Mouse (Mus musculus): ENCODE data around the gene Gm20388. TPM values are rescaled to one million over a fixed set of nuclear protein-coding genes. Genes with fewer than 3 reads are reported as not detected.

Gm20388 gene
- polyA plus RNA-seq, 1 experiment from 2014 or later: not detected

DNA sequence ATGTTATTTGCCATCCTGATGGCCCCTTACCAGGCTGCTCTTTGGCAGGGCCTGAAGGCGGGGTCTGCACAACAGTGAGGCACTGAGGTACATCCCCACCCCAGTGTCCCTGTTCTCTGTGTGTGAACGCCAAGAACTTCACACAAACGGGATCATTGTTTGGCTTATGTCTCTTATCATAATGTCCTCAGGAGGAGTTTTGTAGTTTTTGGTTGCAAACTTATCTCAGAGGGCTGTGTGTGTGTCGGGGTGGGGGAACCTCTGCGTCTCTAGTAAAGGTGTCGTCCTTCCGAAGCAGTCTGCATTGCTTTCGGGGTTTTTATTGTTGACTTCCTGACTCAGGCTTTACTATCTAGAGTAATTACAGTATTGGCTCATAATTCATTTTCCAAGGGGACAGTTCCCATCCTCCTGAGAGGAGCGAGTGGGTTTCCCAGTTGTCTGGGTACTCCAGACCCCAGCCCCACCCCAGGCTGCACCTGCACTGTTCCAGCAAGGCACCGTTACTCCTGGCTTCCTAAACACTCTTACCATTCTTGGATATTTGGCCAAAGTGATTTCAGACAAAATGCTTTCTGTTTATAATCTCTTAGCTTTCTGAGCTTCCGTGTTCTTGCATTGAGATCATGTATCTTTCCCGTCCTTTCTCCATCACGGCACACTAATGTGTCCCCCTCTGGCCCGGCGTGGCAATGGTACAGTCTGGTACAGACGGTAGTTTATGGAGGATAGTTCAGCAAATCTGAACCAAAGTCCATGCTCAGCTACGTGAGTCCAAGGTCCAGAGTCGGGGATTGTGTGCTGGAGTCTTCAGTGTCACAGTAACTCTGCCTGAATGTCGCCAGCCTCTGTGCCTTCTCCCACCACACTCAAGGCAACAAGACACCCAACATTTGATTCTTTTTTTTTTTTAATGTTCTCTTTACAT, 3909.3 kb downstream of the Gm20388 start:
- H3K36me3 ChIP-seq: 0 out of 2 replicates have a peak, but pooled peaks cover 5% of the 10 kb centered on the region
- no peak overlapping the region for H3K4me3 ChIP-seq
- H3K9me3 ChIP-seq (replicated peaks): no peaks in the 10 kb centered on the region
- H3K27me3 ChIP-seq: no peaks in the 10 kb centered on the region
- WGBS: 84% methylated on average over 19 of the region's 19 CpGs
- no peak overlapping the region for H3K4me2 ChIP-seq
- ATAC-seq (replicated peaks; ENCODE audit: insufficient number of reproducible peaks, insufficient read depth, low FRiP score, low read depth): no peak
- no peak overlapping the region for H3K27ac ChIP-seq
- H3K9ac ChIP-seq: no peak overlapping the region
- H3K4me1 ChIP-seq (replicated peaks): peaks cover 5% of the 10 kb centered on the region

DNA sequence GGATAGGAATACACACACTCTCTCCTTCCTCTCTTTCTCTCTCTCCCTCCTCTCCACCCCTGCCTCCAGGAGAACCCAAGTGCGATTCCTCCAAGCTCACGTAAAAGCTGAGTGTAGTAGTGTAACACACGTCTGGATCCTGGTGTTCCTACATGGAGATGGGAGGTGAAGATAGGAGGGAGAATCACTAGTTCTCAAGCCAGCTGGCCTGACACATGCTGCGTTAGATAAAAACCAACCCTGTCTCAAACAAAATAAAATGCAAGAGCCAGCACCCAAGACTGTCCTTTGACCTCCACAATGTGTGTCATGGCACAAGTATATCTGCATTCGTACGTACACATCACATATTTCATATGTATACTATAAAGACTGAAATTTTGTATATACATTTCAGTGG, 3910.1 kb downstream of the Gm20388 start:
- WGBS: 84% methylated on average over 6 of the region's 6 CpGs
- H3K36me3 ChIP-seq: 0 out of 2 replicates have a peak, but pooled peaks cover 5% of the 10 kb centered on the region

DNA sequence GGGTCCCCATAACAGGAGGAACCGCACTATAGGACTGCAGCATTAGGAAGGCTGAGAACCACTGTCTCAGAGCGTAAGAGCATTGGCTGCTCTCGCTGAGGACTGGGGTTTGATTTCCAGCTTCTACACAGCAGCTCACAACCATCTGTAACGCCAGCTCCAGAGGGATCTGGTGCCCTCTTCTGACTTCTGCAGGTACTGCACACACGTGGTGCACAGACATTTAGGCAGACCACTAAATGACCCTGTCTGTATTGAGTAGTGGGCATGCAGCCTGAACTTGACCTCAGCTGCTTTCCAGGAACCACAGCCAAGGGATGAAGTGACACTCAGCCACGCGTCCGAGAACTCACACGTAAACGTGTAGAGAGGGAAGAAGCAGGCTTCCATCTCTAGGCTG, 3912.5 kb downstream of the Gm20388 start:
- Histone ChIP-seq H3K27me3 (no peaks in the 10 kb centered on the region), H3K4me2 (no peak overlapping the region), H3K36me3 (peaks cover 20% of the 10 kb centered on the region), H3K27ac (no peak overlapping the region), H3K9me3 (replicated peaks) (no peaks in the 10 kb centered on the region), H3K9ac (no peak overlapping the region), H3K4me3 (no peak overlapping the region), H3K4me1 (replicated peaks) (no peaks in the 10 kb centered on the region)
- 92% methylated on average over 10 of the region's 10 CpGs for WGBS
- ATAC-seq (replicated peaks; ENCODE audit: insufficient number of reproducible peaks, insufficient read depth, low FRiP score, low read depth): no peak

More for the DNA sequence above, 3910.1 kb downstream of the Gm20388 start:
- peaks cover 3% of the 10 kb centered on the region for H3K4me1 ChIP-seq (replicated peaks)
- H3K9me3 ChIP-seq (replicated peaks): no peaks in the 10 kb centered on the region
- no peak overlapping the region for H3K4me2 ChIP-seq
- no peak for ATAC-seq (replicated peaks; ENCODE audit: insufficient number of reproducible peaks, insufficient read depth, low FRiP score, low read depth)
- H3K27me3 ChIP-seq: no peaks in the 10 kb centered on the region
- no peak overlapping the region for H3K9ac ChIP-seq
- no peak overlapping the region for H3K4me3 ChIP-seq
- H3K27ac ChIP-seq: no peak overlapping the region

- Histone ChIP-seq H3K4me3 (no peak overlapping the region), H3K36me3 (peaks cover 22% of the 10 kb centered on the region), H3K9me3 (replicated peaks) (no peaks in the 10 kb centered on the region), H3K27me3 (no peaks in the 10 kb centered on the region), H3K4me2 (no peak overlapping the region), H3K4me1 (replicated peaks) (no peaks in the 10 kb centered on the region), H3K27ac (no peak overlapping the region), H3K9ac (no peak overlapping the region)
- WGBS: 73% methylated on average over 18 of the region's 18 CpGs
- ATAC-seq (replicated peaks; ENCODE audit: insufficient number of reproducible peaks, insufficient read depth, low FRiP score, low read depth): no peak
Observed at GRCm38 (mm10) chr8:123823532-123824123, 3913.0 kb downstream of the Gm20388 start.

- H3K4me3 ChIP-seq: no peak overlapping the region
- H3K27ac ChIP-seq: no peak overlapping the region
- no peak overlapping the region for H3K4me2 ChIP-seq
- no peak for ATAC-seq (replicated peaks; ENCODE audit: insufficient number of reproducible peaks, insufficient read depth, low FRiP score, low read depth)
- H3K9me3 ChIP-seq (replicated peaks): no peaks in the 10 kb centered on the region
- H3K27me3 ChIP-seq: no peaks in the 10 kb centered on the region
- H3K9ac ChIP-seq: no peak overlapping the region
- WGBS: 59% methylated on average over 9 of the region's 9 CpGs
- H3K4me1 ChIP-seq (replicated peaks): no peaks in the 10 kb centered on the region
- H3K36me3 ChIP-seq: peaks cover 30% of the 10 kb centered on the region
Observed at GRCm38 (mm10) chr8:123826001-123826400, 3915.4 kb downstream of the Gm20388 start.

DNA sequence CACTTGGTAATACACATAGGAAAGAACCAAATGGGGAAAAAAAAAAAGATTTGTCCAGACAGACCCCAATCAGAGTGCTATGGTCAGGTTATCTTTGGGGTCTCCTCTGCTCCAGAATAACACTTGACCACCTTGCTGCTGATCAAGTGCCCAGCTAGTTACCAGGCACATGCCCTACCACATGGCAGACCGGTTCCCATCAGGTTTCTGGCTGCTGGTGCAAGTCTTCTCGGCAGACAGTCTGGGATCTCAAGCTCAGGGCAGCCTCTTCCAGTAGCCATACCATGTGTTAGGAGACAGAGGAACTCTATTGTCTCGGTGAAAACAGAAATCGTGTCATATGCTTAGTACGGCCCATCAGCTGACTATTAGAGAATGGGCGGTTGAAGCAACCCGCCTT, 3916.1 kb downstream of the Gm20388 start:
- H3K4me2 ChIP-seq: no peak overlapping the region
- no peak overlapping the region for H3K9ac ChIP-seq
- WGBS: 90% methylated on average over 7 of the region's 7 CpGs
- H3K27ac ChIP-seq: no peak overlapping the region
- no peaks in the 10 kb centered on the region for H3K9me3 ChIP-seq (replicated peaks)
- no peak overlapping the region for H3K4me3 ChIP-seq
- H3K4me1 ChIP-seq (replicated peaks): no peaks in the 10 kb centered on the region
- ATAC-seq (replicated peaks; ENCODE audit: insufficient number of reproducible peaks, insufficient read depth, low FRiP score, low read depth): no peak
- H3K27me3 ChIP-seq: no peaks in the 10 kb centered on the region
- peaks cover 33% of the 10 kb centered on the region for H3K36me3 ChIP-seq

- Histone ChIP-seq H3K36me3 (peaks cover 37% of the 10 kb centered on the region), H3K27me3 (no peaks in the 10 kb centered on the region), H3K4me3 (no peak overlapping the region), H3K4me2 (no peak overlapping the region), H3K4me1 (replicated peaks) (no peaks in the 10 kb centered on the region), H3K27ac (no peak overlapping the region), H3K9ac (no peak overlapping the region), H3K9me3 (replicated peaks) (no peaks in the 10 kb centered on the region)
- ATAC-seq (replicated peaks; ENCODE audit: insufficient number of reproducible peaks, insufficient read depth, low FRiP score, low read depth): no peak
- 83% methylated on average over 13 of the region's 13 CpGs for WGBS
Observed at GRCm38 (mm10) chr8:123827523-123827922, 3916.9 kb downstream of the Gm20388 start.

DNA sequence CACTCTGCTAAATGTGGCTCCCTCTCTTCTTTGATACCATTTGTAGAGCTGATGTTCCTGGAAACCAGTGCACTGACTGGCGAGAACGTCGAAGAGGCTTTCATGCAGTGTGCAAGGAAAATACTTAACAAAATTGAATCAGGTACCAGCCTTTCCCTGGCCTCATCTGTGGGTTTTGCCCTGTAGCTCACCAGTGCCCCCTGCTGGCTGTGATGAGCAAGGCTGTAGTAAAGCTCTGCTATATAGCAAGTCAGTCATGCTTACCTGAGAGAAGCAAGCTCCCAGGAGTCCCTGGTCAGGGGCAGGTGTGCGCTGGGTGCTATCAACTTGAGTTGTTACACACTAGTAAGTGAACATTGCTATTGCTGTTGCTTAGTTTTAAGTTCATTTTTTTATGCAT, 3922.1 kb downstream of the Gm20388 start:
- Histone ChIP-seq H3K27ac (no peak overlapping the region), H3K4me1 (replicated peaks) (no peaks in the 10 kb centered on the region), H3K27me3 (no peaks in the 10 kb centered on the region), H3K4me2 (no peak overlapping the region), H3K9ac (no peak overlapping the region), H3K4me3 (no peak overlapping the region), H3K9me3 (replicated peaks) (no peaks in the 10 kb centered on the region), H3K36me3 (peaks cover 36% of the 10 kb centered on the region)
- WGBS: 92% methylated on average over 4 of the region's 4 CpGs
- no peak for ATAC-seq (replicated peaks; ENCODE audit: insufficient number of reproducible peaks, insufficient read depth, low FRiP score, low read depth)

- Histone ChIP-seq H3K4me1 (replicated peaks) (no peaks in the 10 kb centered on the region), H3K27me3 (no peaks in the 10 kb centered on the region), H3K27ac (no peak overlapping the region), H3K9me3 (replicated peaks) (no peaks in the 10 kb centered on the region), H3K9ac (no peak overlapping the region), H3K4me2 (no peak overlapping the region), H3K36me3 (peaks cover 28% of the 10 kb centered on the region), H3K4me3 (no peak overlapping the region)
- 50% methylated on average over 9 of the region's 9 CpGs for WGBS
- ATAC-seq (replicated peaks; ENCODE audit: insufficient number of reproducible peaks, insufficient read depth, low FRiP score, low read depth): no peak
Observed at GRCm38 (mm10) chr8:123835451-123835850, 3924.8 kb downstream of the Gm20388 start.

GRCm38 (mm10) chr8:123836354-123836753, 3925.7 kb downstream of the Gm20388 start:
- no peaks in the 10 kb centered on the region for H3K4me1 ChIP-seq (replicated peaks)
- no peaks in the 10 kb centered on the region for H3K9me3 ChIP-seq (replicated peaks)
- H3K27me3 ChIP-seq: no peaks in the 10 kb centered on the region
- WGBS: 86% methylated on average over 6 of the region's 6 CpGs
- H3K4me2 ChIP-seq: no peak overlapping the region
- H3K4me3 ChIP-seq: no peak overlapping the region
- no peak overlapping the region for H3K27ac ChIP-seq
- peaks cover 19% of the 10 kb centered on the region for H3K36me3 ChIP-seq
- no peak overlapping the region for H3K9ac ChIP-seq
- ATAC-seq (replicated peaks; ENCODE audit: insufficient number of reproducible peaks, insufficient read depth, low FRiP score, low read depth): no peak

DNA sequence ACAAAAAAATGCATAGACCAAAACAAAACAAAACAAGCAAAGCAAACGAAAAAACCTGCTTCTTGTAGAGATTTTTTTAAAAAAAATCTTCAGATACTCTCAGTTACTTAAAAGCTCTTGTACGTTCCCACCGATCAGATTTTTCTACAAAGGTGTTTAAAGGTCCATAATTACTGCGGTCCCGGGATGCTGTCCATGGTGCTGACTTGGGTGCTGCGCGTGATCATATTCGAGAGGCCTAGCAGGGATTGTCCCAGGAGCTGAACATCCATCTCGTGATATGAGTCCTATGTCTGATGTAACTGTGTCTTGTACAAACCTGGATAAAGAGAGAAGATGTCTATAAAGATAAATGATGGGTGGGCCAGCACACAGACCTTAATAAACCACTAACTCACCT, 3927.9 kb downstream of the Gm20388 start:
- H3K36me3 ChIP-seq: peaks cover 6% of the 10 kb centered on the region

More for the DNA sequence above, 3927.9 kb downstream of the Gm20388 start:
- ATAC-seq (replicated peaks; ENCODE audit: insufficient number of reproducible peaks, insufficient read depth, low FRiP score, low read depth): no peak
- WGBS: 66% methylated on average over 9 of the region's 9 CpGs
- H3K4me3 ChIP-seq: no peak overlapping the region
- H3K27me3 ChIP-seq: no peaks in the 10 kb centered on the region
- H3K9me3 ChIP-seq (replicated peaks): no peaks in the 10 kb centered on the region
- no peak overlapping the region for H3K27ac ChIP-seq
- H3K4me1 ChIP-seq (replicated peaks): no peaks in the 10 kb centered on the region
- no peak overlapping the region for H3K4me2 ChIP-seq
- no peak overlapping the region for H3K9ac ChIP-seq
